Mouse (Mus musculus): Measurements from ENCODE around the gene Lcat. TPM values are rescaled to one million over a fixed set of nuclear protein-coding genes. Genes with fewer than 3 reads are reported as not detected.

The Lcat gene
- polyA plus RNA-seq, 2 experiments = 1.9 to 15.9 TPM

GRCm38 (mm10) chr8:105981146-105981545, 38.0 kb upstream of the Lcat start:
- Histone ChIP-seq H3K9me3 (ENCODE audit: control insufficient read depth, low read length) (no peaks in the 10 kb centered on the region), H3K36me3 (ENCODE audit: control insufficient read depth, insufficient read depth, low read length) (no peaks in the 10 kb centered on the region), H3K4me2 (replicated peaks; ENCODE audit: low read depth, low read length, severe bottlenecking) (no peak overlapping the region), H3K4me3 (replicated peaks; ENCODE audit: low read length) (no peak overlapping the region), H3K4me1 (ENCODE audit: control insufficient read depth, insufficient read depth, low read length) (no peaks in the 10 kb centered on the region), H3K27ac (replicated peaks; ENCODE audit: low read depth, low read length) (no peak overlapping the region), H3K9ac (ENCODE audit: low read depth, low read length, severe bottlenecking) (no peak overlapping the region), H3K27me3 (ENCODE audit: control insufficient read depth, insufficient read depth, low read length) (no peaks in the 10 kb centered on the region)
- DNase-seq (ENCODE audit: low spot score) (no peak), ATAC-seq (ENCODE audit: low FRiP score, low read depth) (no peak)
- WGBS = 87% methylated on average over 1 of the region's 1 CpGs
- TF ChIP-seq POLR2A (IDR thresholded peaks at IDR 0.05; ENCODE audit: borderline replicate concordance, extremely low read depth, insufficient read depth, insufficient read length) = no peak

DNA sequence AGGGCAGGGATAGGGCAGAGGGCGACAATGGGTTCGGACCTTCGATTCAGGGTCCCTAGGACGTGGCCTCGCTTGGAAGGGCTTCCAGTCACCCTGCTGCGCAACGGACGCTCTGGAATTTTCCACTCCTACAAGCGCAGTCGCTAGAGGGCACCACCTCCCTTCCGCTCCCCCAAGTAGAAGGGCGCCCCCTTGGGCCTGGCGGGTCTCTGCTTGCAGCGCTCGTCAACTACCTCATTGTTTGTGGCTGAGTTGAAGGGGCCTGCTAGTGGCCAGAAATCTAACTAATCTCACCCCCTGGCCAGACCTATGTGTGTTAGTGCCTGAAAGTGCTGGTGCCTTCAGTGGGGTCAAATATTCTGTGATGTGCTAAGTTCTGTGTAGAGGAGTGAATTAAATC, 36.1 kb upstream of the Lcat start, which contains the start of gene Dpep3:
Dpep3 (minus strand) TSS at position 105 of the 400 bp plus-strand sequence.
- H3K4me2 ChIP-seq (replicated peaks; ENCODE audit: low read depth, low read length, severe bottlenecking) = no peak within 1 kb of the TSS
- H3K9me3 ChIP-seq (ENCODE audit: control insufficient read depth, low read length) = no peaks in the 10 kb centered on the region
- no peak within 1 kb of the TSS for H3K9ac ChIP-seq (ENCODE audit: low read depth, low read length, severe bottlenecking)
- H3K27me3 ChIP-seq (ENCODE audit: control insufficient read depth, insufficient read depth, low read length) = no peaks in the 10 kb centered on the region
- H3K4me3 ChIP-seq (replicated peaks; ENCODE audit: low read length) = no peak within 1 kb of the TSS
- no peak for TF ChIP-seq POLR2A (IDR thresholded peaks at IDR 0.05; ENCODE audit: borderline replicate concordance, extremely low read depth, insufficient read depth, insufficient read length)
- DNase-seq (ENCODE audit: low spot score) = no peak
- H3K4me1 ChIP-seq (ENCODE audit: control insufficient read depth, insufficient read depth, low read length) = no peaks in the 10 kb centered on the region
- no peaks in the 10 kb centered on the region for H3K36me3 ChIP-seq (ENCODE audit: control insufficient read depth, insufficient read depth, low read length)
- 90% methylated on average over 15 of the region's 15 CpGs for WGBS
- H3K27ac ChIP-seq (replicated peaks; ENCODE audit: low read depth, low read length) = no peak within 1 kb of the TSS
- ATAC-seq (ENCODE audit: low FRiP score, low read depth) = no peak

DNA sequence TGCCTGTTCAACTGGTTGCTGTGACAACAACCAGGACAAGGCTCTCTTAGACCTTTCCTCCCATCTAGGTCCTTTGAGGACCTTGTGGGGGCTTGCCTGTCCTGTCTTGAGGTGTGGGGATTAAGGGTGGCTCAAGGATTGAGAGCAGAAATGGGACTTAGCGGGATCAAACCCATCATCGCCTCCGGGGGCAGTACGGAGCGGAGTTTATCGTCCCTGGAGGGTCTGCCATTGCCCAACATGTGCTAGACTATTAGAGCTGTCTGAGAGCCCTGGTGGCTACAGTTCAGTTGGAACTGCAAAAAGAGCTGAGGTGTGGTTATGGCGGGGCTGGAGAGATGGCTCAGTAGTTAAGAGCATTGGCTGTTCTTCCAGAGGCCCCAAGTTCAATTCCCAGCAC, 32.2 kb upstream of the Lcat start:
- no peak for TF ChIP-seq POLR2A (IDR thresholded peaks at IDR 0.05; ENCODE audit: borderline replicate concordance, extremely low read depth, insufficient read depth, insufficient read length)
- H3K27me3 ChIP-seq (ENCODE audit: control insufficient read depth, insufficient read depth, low read length) = no peaks in the 10 kb centered on the region
- 59% methylated on average over 7 of the region's 7 CpGs for WGBS
- DNase-seq (ENCODE audit: low spot score) = no peak
- H3K27ac ChIP-seq (replicated peaks; ENCODE audit: low read depth, low read length) = no peak overlapping the region
- H3K9me3 ChIP-seq (ENCODE audit: control insufficient read depth, low read length) = no peaks in the 10 kb centered on the region
- no peak for ATAC-seq (ENCODE audit: low FRiP score, low read depth)
- H3K36me3 ChIP-seq (ENCODE audit: control insufficient read depth, insufficient read depth, low read length) = no peaks in the 10 kb centered on the region
- no peak overlapping the region for H3K4me3 ChIP-seq (replicated peaks; ENCODE audit: low read length)
- H3K9ac ChIP-seq (ENCODE audit: low read depth, low read length, severe bottlenecking) = no peak overlapping the region
- no peaks in the 10 kb centered on the region for H3K4me1 ChIP-seq (ENCODE audit: control insufficient read depth, insufficient read depth, low read length)
- no peak overlapping the region for H3K4me2 ChIP-seq (replicated peaks; ENCODE audit: low read depth, low read length, severe bottlenecking)

- Histone ChIP-seq H3K4me1 (ENCODE audit: control insufficient read depth, insufficient read depth, low read length) (peaks cover 11% of the 10 kb centered on the region), H3K36me3 (ENCODE audit: control insufficient read depth, insufficient read depth, low read length) (no peaks in the 10 kb centered on the region), H3K4me2 (replicated peaks; ENCODE audit: low read depth, low read length, severe bottlenecking) (no peak overlapping the region), H3K4me3 (replicated peaks; ENCODE audit: low read length) (no peak overlapping the region), H3K27ac (replicated peaks; ENCODE audit: low read depth, low read length) (no peak overlapping the region), H3K27me3 (ENCODE audit: control insufficient read depth, insufficient read depth, low read length) (no peaks in the 10 kb centered on the region), H3K9ac (ENCODE audit: low read depth, low read length, severe bottlenecking) (no peak overlapping the region), H3K9me3 (ENCODE audit: control insufficient read depth, low read length) (no peaks in the 10 kb centered on the region)
- 76% methylated on average over 8 of the region's 8 CpGs for WGBS
- no peak for TF ChIP-seq POLR2A (IDR thresholded peaks at IDR 0.05; ENCODE audit: borderline replicate concordance, extremely low read depth, insufficient read depth, insufficient read length)
- DNase-seq (ENCODE audit: low spot score) = no peak
- no peak for ATAC-seq (ENCODE audit: low FRiP score, low read depth)
Observed at GRCm38 (mm10) chr8:105971019-105971720, 28.0 kb upstream of the Lcat start.

DNA sequence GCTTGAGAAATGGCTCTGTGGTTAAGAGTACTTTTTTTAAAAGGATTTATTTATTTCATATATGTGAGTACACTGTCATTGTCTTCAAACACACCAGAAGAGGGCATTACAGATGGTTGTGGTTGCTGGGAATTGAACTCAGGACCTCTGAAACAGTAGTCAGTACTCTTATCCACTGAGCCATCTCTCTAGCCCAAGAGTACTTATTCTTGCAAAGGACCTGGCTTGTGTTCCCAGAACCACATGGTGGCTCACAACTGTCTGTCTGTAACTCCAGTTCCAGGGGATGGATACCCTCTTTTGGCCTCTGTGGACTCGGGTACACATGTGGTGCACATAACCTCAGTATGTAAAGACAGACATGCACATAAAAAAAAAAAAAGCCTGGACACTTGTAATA, 26.2 kb upstream of the Lcat start:
- Histone ChIP-seq H3K4me3 (replicated peaks; ENCODE audit: low read length) (no peak overlapping the region), H3K4me1 (ENCODE audit: control insufficient read depth, insufficient read depth, low read length) (peaks cover 21% of the 10 kb centered on the region), H3K9me3 (ENCODE audit: control insufficient read depth, low read length) (no peaks in the 10 kb centered on the region), H3K27ac (replicated peaks; ENCODE audit: low read depth, low read length) (no peak overlapping the region), H3K27me3 (ENCODE audit: control insufficient read depth, insufficient read depth, low read length) (no peaks in the 10 kb centered on the region), H3K4me2 (replicated peaks; ENCODE audit: low read depth, low read length, severe bottlenecking) (no peak overlapping the region), H3K9ac (ENCODE audit: low read depth, low read length, severe bottlenecking) (no peak overlapping the region), H3K36me3 (ENCODE audit: control insufficient read depth, insufficient read depth, low read length) (no peaks in the 10 kb centered on the region)
- TF ChIP-seq POLR2A (IDR thresholded peaks at IDR 0.05; ENCODE audit: borderline replicate concordance, extremely low read depth, insufficient read depth, insufficient read length) = no peak
- WGBS = 82% methylated on average over 1 of the region's 1 CpGs
- DNase-seq (ENCODE audit: low spot score) = no peak
- no peak for ATAC-seq (ENCODE audit: low FRiP score, low read depth)

Measured in limb, embryonic 14.5 days (tissue).